Mouse (Mus musculus): ENCODE measurements around the gene Fabp6. TPM values are rescaled to one million over a fixed set of nuclear protein-coding genes. Genes with fewer than 3 reads are reported as not detected.

Fabp6 gene
- polyA plus RNA-seq, 1 experiment, result not detected

GRCm38 (mm10) chr11:43610662-43611033 is 9.3 kb upstream of the Fabp6 start:
- WGBS, result 70% methylated on average over 5 of the region's 5 CpGs
- no peaks in the 10 kb centered on the region for H3K4me1 ChIP-seq (ENCODE audit: control insufficient read depth, insufficient read depth, low read length)
- TF ChIP-seq POLR2A (IDR thresholded peaks at IDR 0.05; ENCODE audit: borderline replicate concordance, control insufficient read depth, low read depth, low read length), result no peak
- no peak for TF ChIP-seq CTCF (IDR thresholded peaks at IDR 0.05; ENCODE audit: control insufficient read depth, insufficient read depth, low read length)
- H3K4me3 ChIP-seq (replicated peaks; ENCODE audit: control insufficient read depth, low read depth, low read length), result no peak overlapping the region
- H3K27ac ChIP-seq (ENCODE audit: control insufficient read depth, insufficient read depth, low read depth, low read length, poor library complexity), result no peak overlapping the region

GRCm38 (mm10) chr11:43610006-43610661 is 8.8 kb upstream of the Fabp6 start:
- 83% methylated on average over 10 of the region's 10 CpGs for WGBS
- no peaks in the 10 kb centered on the region for H3K4me1 ChIP-seq (ENCODE audit: control insufficient read depth, insufficient read depth, low read length)

GRCm38 (mm10) chr11:43608440-43608839 is 7.1 kb upstream of the Fabp6 start:
- Histone ChIP-seq H3K4me1 (ENCODE audit: control insufficient read depth, insufficient read depth, low read length) (no peaks in the 10 kb centered on the region), H3K27ac (ENCODE audit: control insufficient read depth, insufficient read depth, low read depth, low read length, poor library complexity) (no peak overlapping the region), H3K4me3 (replicated peaks; ENCODE audit: control insufficient read depth, low read depth, low read length) (no peak overlapping the region)
- 79% methylated on average over 3 of the region's 3 CpGs for WGBS
- TF ChIP-seq CTCF (IDR thresholded peaks at IDR 0.05; ENCODE audit: control insufficient read depth, insufficient read depth, low read length) (no peak), POLR2A (IDR thresholded peaks at IDR 0.05; ENCODE audit: borderline replicate concordance, control insufficient read depth, low read depth, low read length) (no peak)

More at GRCm38 (mm10) chr11:43610006-43610661, 8.8 kb upstream of the Fabp6 start:
- TF ChIP-seq CTCF (IDR thresholded peaks at IDR 0.05; ENCODE audit: control insufficient read depth, insufficient read depth, low read length) (no peak), POLR2A (IDR thresholded peaks at IDR 0.05; ENCODE audit: borderline replicate concordance, control insufficient read depth, low read depth, low read length) (no peak)
- Histone ChIP-seq H3K27ac (ENCODE audit: control insufficient read depth, insufficient read depth, low read depth, low read length, poor library complexity) (no peak overlapping the region), H3K4me3 (replicated peaks; ENCODE audit: control insufficient read depth, low read depth, low read length) (no peak overlapping the region)

GRCm38 (mm10) chr11:43605859-43606258 is 4.5 kb upstream of the Fabp6 start:
- H3K4me3 ChIP-seq (replicated peaks; ENCODE audit: control insufficient read depth, low read depth, low read length), result no peak overlapping the region
- WGBS, result 83% methylated on average over 6 of the region's 6 CpGs
- no peak for TF ChIP-seq POLR2A (IDR thresholded peaks at IDR 0.05; ENCODE audit: borderline replicate concordance, control insufficient read depth, low read depth, low read length)
- TF ChIP-seq CTCF (IDR thresholded peaks at IDR 0.05; ENCODE audit: control insufficient read depth, insufficient read depth, low read length), result no peak
- no peaks in the 10 kb centered on the region for H3K4me1 ChIP-seq (ENCODE audit: control insufficient read depth, insufficient read depth, low read length)
- H3K27ac ChIP-seq (ENCODE audit: control insufficient read depth, insufficient read depth, low read depth, low read length, poor library complexity), result no peak overlapping the region

GRCm38 (mm10) chr11:43604891-43605290 is 3.6 kb upstream of the Fabp6 start:
- no peak for TF ChIP-seq CTCF (IDR thresholded peaks at IDR 0.05; ENCODE audit: control insufficient read depth, insufficient read depth, low read length)
- TF ChIP-seq POLR2A (IDR thresholded peaks at IDR 0.05; ENCODE audit: borderline replicate concordance, control insufficient read depth, low read depth, low read length), result no peak
- no peak overlapping the region for H3K27ac ChIP-seq (ENCODE audit: control insufficient read depth, insufficient read depth, low read depth, low read length, poor library complexity)
- H3K4me3 ChIP-seq (replicated peaks; ENCODE audit: control insufficient read depth, low read depth, low read length), result no peak overlapping the region
- no peaks in the 10 kb centered on the region for H3K4me1 ChIP-seq (ENCODE audit: control insufficient read depth, insufficient read depth, low read length)
- 61% methylated on average over 6 of the region's 6 CpGs for WGBS

- no peak overlapping the region for H3K4me3 ChIP-seq (replicated peaks; ENCODE audit: control insufficient read depth, low read depth, low read length)
- H3K4me1 ChIP-seq (ENCODE audit: control insufficient read depth, insufficient read depth, low read length), result no peaks in the 10 kb centered on the region
- TF ChIP-seq CTCF (IDR thresholded peaks at IDR 0.05; ENCODE audit: control insufficient read depth, insufficient read depth, low read length), result no peak
- TF ChIP-seq POLR2A (IDR thresholded peaks at IDR 0.05; ENCODE audit: borderline replicate concordance, control insufficient read depth, low read depth, low read length), result no peak
- WGBS, result 77% methylated on average over 2 of the region's 2 CpGs
- no peak overlapping the region for H3K27ac ChIP-seq (ENCODE audit: control insufficient read depth, insufficient read depth, low read depth, low read length, poor library complexity)
These were observed 2.9 kb upstream of the Fabp6 start for GRCm38 (mm10) chr11:43604207-43604606.

GRCm38 (mm10) chr11:43589530-43590072 is 11.7 kb downstream of the Fabp6 start:
- Histone ChIP-seq H3K4me3 (replicated peaks; ENCODE audit: control insufficient read depth, low read depth, low read length) (no peak overlapping the region), H3K27ac (ENCODE audit: control insufficient read depth, insufficient read depth, low read depth, low read length, poor library complexity) (no peak overlapping the region), H3K4me1 (ENCODE audit: control insufficient read depth, insufficient read depth, low read length) (no peaks in the 10 kb centered on the region)
- TF ChIP-seq CTCF (IDR thresholded peaks at IDR 0.05; ENCODE audit: control insufficient read depth, insufficient read depth, low read length) (no peak), POLR2A (IDR thresholded peaks at IDR 0.05; ENCODE audit: borderline replicate concordance, control insufficient read depth, low read depth, low read length) (no peak)
- 72% methylated on average over 6 of the region's 6 CpGs for WGBS

GRCm38 (mm10) chr11:43586324-43587090 is 14.8 kb downstream of the Fabp6 start, which contains the start of gene 4933415A04Rik:
Gene 4933415A04Rik, plus strand, starts transcription at chr11:43587040.
- no peak within 1 kb of the TSS for H3K4me3 ChIP-seq (replicated peaks; ENCODE audit: control insufficient read depth, low read depth, low read length)
- TF ChIP-seq POLR2A (IDR thresholded peaks at IDR 0.05; ENCODE audit: borderline replicate concordance, control insufficient read depth, low read depth, low read length), result no peak
- TF ChIP-seq CTCF (IDR thresholded peaks at IDR 0.05; ENCODE audit: control insufficient read depth, insufficient read depth, low read length), result peak; percentile 40
- H3K27ac ChIP-seq (ENCODE audit: control insufficient read depth, insufficient read depth, low read depth, low read length, poor library complexity), result no peak within 1 kb of the TSS
- no peaks in the 10 kb centered on the region for H3K4me1 ChIP-seq (ENCODE audit: control insufficient read depth, insufficient read depth, low read length)
- 58% methylated on average over 7 of the region's 7 CpGs for WGBS
